Mouse (Mus musculus) layer of hippocampus, postnatal 14 days (tissue): ENCODE measurements around the gene Spsb2. TPM values are rescaled to one million over a fixed set of nuclear protein-coding genes. Genes with fewer than 3 reads are reported as not detected.
A peak's percentile ranks its signal among the peaks of the same experiment; 100 is the strongest.
"Not testable (repeated sequence)": the region's sequence is repeated elsewhere in the genome, so short reads cannot be mapped to it uniquely, and the experiment has no call there.

Source experiments
- DNase-seq, 2 experiments: peaks; one replicate each; pipeline ENCODE4 v3.0.0; 2021 to 2022; ENCODE audit warnings: low spot score in 2 of 2, mixed read lengths in 1 of 2
- total RNA-seq, 2 experiments: library from RNA; stranded (reverse); gene quantifications; 2 replicates each; pipeline ENCODE4 v1.2.3; 2021

Spsb2 gene
- total RNA-seq, 2 experiments from 2014 or later, result 5.7 to 6.7 TPM

DNA sequence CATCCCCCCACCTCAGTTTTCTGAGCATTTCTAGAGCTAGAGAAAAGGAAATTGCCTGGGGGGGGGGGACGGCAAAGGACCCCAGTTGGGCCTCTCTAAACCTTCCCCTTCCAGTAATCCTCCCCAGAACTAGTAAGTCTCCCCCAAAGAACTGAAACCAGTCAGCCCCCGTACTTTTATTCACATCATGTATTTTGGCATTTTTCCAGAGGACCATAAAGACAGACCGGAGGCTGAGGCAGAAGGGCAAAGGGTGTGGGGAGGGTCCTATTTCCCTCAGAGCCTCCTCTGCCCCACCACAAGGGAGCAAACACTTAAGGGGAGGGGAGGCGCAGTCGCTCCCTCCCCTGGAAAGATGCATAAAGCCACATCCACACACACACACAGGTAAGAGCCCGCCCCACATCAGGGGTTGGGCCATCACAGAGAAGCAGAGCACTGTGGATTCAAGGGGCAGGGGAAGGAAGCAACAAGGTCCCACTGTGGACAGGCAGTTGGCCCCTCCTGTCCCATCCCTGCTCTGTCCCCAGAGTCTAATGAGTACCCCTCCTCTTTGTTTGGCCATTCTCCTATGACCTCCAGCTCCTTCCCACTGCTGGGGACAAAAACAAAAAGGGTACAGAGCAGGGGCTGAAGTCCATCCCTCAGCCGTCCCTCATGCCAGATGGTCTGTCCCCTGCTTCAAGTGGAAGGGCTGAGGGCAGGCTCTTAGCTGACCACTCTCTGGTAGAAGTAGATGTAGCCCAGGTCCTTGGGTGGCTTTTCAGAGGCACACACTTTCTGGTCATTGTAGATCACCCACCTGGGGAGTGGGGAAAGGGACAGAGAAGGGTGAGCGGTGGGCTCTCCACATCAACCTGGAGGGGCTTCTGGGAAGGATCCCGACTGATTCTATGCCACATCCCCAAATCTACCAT lies 6.7 kb downstream of the Spsb2 start:
- no peak for DNase-seq

GRCm38 (mm10) chr6:124816611-124817010 lies 8.2 kb downstream of the Spsb2 start:
- no peak for DNase-seq

DNA sequence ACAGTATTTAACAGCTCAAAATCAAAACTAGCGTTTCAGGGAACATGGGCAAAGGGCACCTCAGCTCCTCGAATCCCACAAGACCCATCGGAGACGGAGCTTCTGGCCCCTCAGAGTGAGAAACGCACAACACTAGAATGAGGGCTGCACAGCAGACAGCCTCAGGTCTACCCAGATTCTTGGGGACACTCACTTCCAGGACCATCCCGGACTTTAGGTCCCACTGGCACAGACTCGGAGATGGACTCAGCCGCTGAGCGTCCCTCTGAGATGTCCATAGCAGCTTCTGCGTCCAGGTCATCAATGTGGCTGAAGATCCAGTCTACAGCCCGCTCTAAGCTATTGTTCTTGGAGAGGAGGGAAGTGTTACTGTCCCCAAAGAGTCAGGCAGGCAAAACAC lies 8.7 kb downstream of the Spsb2 start:
- DNase-seq, result no peak

GRCm38 (mm10) chr6:124817563-124817962 lies 9.1 kb downstream of the Spsb2 start:
- no peak for DNase-seq

DNA sequence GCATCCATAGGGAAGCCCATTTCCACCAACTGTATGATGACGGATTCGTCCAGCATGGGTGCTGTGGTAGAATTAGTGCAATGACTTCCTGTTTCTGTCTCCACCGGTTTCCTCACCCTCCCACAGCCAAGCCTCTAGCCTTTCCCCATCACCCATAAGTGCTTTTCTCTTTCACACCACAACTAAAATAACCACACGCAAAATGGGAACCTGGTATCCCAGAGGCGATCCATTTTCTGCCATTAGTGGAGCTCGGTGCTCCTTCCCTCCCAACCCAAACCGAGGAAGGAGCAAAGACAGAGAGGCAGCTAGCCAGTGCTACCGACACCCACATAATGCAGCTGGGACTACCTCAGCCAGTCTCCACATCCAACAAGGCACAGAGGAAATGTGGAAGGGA lies 9.5 kb downstream of the Spsb2 start:
- DNase-seq, result no peak

DNA sequence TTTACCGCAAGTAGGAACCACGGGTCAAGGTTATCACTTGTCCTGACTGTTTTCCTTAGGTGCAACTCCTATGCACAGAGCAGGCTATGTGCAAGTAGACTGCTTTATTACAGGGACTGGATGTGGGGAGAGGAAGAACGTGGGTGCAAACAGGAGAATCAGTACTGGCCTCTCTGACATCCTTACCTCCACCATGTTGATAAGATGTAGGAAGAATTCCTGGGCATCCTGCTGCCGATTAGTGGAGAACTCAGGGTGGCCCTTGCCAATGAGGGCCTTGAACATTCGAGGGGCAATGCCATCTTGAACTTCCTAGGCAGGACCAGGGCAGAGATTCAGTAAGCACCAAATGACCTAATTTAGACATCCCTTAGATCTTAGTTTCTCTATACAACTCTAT lies 12.4 kb downstream of the Spsb2 start:
- DNase-seq, result no peak

GRCm38 (mm10) chr6:124822049-124822448 lies 13.6 kb downstream of the Spsb2 start:
- no peak for DNase-seq

GRCm38 (mm10) chr6:124828101-124828592 lies 19.7 kb downstream of the Spsb2 start:
- peak in 1 of 2 experiments; percentile 34 for DNase-seq

DNA sequence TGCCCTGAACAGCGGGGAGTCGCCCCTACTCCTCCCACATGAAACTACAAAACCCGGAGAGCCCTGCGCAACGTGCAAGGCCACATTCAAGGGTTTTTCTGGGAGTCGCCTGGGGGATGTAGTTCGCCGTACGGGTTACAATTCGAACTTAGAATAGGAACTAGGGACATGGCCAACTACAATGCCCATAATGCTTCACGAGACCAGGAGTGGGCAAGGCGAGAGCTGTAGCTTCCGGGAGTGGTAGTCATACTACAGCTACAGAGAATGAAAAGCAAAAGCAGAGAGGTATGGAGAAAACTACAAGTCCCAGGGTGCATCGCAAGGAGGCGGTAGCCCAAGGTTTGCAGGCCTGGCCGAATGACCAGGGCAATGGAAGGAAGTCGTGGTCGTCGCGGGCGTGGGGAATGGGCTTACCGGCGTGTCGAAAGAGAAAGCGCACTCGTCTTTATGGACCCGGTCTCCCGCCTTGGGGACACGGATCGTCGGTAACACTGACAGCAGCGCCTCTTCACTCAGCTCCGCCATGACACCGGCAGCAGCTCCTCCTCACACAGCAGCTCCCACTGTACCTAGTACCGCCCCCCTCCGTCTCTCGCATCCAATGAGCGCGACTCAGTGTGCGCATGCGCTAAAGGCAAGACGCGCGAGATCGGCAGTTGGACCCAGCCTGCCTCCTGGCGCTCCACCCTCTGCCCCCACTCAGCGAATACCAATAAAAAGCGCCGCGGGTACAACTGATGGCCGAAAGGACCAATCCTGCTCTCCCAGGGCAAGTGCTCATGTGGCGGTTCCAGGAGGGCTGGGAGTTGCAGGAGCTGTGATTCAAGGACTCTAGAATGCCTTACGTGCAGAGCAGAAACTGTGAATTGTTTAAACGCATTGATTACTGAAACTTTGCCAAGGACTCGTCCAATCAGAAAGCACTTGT lies 20.7 kb downstream of the Spsb2 start, which contains the start of the genes Usp5 and Cdca3:
Gene Usp5 (minus strand): TSS at position 617 of the 931 bp plus-strand sequence.
Gene Cdca3 (plus strand): TSS at position 680 of the 931 bp plus-strand sequence.
- DNase-seq, result peak; percentile 99 to 100

GRCm38 (mm10) chr6:124829799-124830700 lies 21.6 kb downstream of the Spsb2 start:
- peak; percentile 93 to 96 for DNase-seq

DNA sequence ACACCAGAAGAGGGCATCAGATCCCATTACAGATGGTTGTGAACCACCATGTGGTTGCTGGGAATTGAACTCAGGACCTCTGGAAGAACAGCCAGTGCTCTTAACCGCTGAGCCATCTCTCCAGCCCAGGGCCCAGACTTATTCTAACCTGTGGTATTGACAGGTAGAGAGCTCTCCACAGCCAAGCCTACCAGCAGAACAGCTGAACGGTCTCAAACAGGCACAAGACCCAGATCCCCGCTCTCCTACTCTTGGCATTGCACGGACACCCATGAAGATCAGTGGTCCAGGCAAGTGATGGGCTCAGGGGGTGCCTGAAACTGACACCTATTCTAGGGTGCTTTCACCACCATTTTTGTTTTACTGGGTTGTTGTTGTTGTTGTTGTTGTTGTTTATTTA lies 22.7 kb downstream of the Spsb2 start:
- DNase-seq, result not testable (repeated sequence)

GRCm38 (mm10) chr6:124831649-124832048 lies 23.2 kb downstream of the Spsb2 start:
- DNase-seq, result no peak

DNA sequence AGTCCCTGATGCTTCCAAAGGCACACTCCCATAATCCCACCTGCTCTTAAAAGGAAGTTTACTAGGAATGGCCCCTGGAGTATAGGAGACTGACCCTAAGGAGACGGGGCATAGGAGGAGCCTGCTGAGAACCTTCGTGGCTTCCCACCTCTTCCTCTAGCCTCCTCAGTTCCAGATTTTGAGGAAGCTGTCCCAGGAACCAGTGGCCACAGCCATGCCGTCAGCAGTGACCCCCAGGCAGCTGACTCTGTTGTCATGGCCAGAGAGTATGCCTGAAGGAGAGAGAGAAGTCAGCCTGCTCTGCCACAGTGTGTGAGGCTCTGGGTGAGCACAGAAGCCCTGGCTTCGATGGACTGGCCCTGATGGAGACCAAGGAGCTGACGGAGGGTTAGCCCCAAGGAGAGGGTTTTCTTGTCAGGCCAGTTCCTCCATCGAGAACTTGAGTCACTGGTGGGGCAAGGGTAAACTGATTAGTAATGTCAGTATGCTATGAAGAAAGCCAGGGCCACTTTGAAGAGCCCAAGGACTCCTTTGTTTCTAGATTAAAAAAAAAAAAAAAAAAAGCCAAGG lies 26.1 kb downstream of the Spsb2 start:
- DNase-seq, result no peak

DNA sequence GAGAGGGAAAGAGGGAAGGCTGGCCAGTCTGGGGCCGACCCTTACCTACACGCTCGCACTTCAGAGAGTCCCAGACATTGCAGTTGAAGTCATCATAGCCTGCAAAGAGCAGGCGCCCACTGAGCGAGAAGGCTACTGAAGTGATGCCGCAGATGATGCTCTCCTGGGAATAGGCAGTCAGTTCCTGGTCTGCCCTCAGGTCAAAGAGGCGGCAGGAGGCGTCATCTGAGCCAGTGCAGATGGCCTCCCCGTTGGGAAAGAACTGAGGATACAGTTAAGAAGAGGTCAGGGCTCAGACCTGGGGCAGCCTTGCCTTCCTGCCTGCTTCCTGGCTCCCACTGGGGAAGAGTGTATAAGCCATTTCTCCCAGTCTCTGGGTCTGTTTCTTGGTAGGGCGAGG lies 27.1 kb downstream of the Spsb2 start:
- DNase-seq, result no peak

DNA sequence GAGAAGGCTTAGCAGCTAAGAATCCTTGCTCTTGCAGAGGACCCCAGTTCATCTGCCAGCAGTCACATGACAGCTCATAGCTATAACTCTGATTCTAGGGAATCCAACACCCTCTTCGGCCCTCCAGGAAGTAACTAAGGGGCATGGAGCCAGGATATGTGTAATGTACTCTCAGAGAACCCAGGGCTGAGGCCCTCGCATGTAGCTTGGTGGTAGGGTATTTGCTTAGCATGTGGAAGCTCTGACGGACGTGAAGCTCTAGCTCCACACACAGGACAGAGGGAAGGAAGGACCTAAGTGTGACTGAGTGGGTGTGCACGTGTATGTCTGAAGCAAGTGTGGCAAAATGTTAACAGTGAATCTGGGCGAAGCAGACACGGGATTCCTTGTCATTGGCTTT lies 27.9 kb downstream of the Spsb2 start:
- no peak for DNase-seq

DNA sequence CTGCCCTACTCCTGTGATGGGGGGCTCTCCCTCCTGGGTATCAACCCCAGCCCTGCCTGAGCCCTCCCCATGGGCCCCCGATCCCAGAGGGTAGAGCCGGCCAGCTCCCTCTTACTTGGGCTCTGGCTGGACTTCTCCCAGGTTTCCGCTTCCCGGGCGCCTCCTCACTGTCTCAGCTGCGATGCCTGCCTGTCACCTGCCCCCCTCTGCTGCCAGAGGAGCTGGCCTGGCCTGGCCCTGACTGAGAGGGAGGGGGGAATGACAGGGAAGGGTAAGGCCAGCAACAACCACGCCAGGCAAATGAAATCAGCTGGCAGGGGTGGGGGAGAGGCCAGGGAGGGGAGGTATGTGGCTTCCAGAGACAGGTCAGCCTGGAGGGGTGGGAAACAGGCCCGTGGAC lies 31.3 kb downstream of the Spsb2 start:
- DNase-seq, result no peak

- DNase-seq, result no peak
Observed at GRCm38 (mm10) chr6:124840241-124841167, 32.0 kb downstream of the Spsb2 start, which contains the start of gene Gnb3. Gene Gnb3, minus strand, starts transcription at chr6:124840275.

- peak; percentile 95 to 96 for DNase-seq
Observed at GRCm38 (mm10) chr6:124847305-124847704, 38.8 kb downstream of the Spsb2 start.

- DNase-seq, result no peak
Observed at GRCm38 (mm10) chr6:124850535-124850934, 42.1 kb downstream of the Spsb2 start.
